Mouse (Mus musculus) hindbrain, embryonic 15.5 days (tissue): ENCODE results near the gene Enpp1. TPM values are rescaled to one million over a fixed set of nuclear protein-coding genes. Genes with fewer than 3 reads are reported as not detected.

Experiments
- ATAC-seq: fragments of 200-750 bp; cut with Nextera tagmentation; 2 replicates; pipeline ENCODE4 v1.8.0; 2017; ENCODE audit warnings: low read depth, moderate number of reproducible peaks, moderate TSS enrichment; ENCODE audit not compliant: low FRiP score
- H3K27ac ChIP-seq: fragments of 300-500 bp; sonication (generic); replicated peaks from 2 replicates; pipeline ENCODE4 v1.5.1; 2015; ENCODE audit warnings: mild to moderate bottlenecking, inconsistent platforms
- H3K27me3 ChIP-seq: fragments of 300-500 bp; sonication (generic); 2 replicates; pipeline ENCODE4 v1.6.1; 2015; ENCODE audit warnings: control low read depth, inconsistent platforms
- H3K36me3 ChIP-seq: fragments of 300-500 bp; sonication (generic); 2 replicates; pipeline ENCODE4 v1.6.1; 2015; ENCODE audit warnings: control low read depth, inconsistent platforms
- H3K4me1 ChIP-seq: fragments of 300-500 bp; sonication (generic); replicated peaks from 2 replicates; pipeline ENCODE4 v1.6.1; 2015; ENCODE audit warnings: control low read depth, inconsistent platforms
- H3K4me2 ChIP-seq: fragments of 300-500 bp; sonication (generic); 2 replicates; pipeline ENCODE4 v1.6.1; 2015; ENCODE audit warnings: moderate library complexity, mild to moderate bottlenecking, inconsistent platforms
- H3K4me3 ChIP-seq: fragments of 300-500 bp; sonication (generic); 2 replicates; pipeline ENCODE4 v1.5.1; 2015; ENCODE audit warnings: mild to moderate bottlenecking, inconsistent platforms
- H3K9ac ChIP-seq: fragments of 300-500 bp; sonication (generic); 2 replicates; pipeline ENCODE4 v1.6.1; 2015; ENCODE audit warnings: inconsistent platforms
- H3K9me3 ChIP-seq: fragments of 300-500 bp; sonication (generic); 2 replicates; pipeline ENCODE4 v1.6.1; 2016; ENCODE audit warnings: control low read depth, inconsistent platforms
- WGBS: fragments of 180-500 bp; shearing (Covaris S2); methylation state at CpG from one replicate; pipeline ENCODE4 v1.1.7; 2015; 5-methylcytosine and 5-hydroxymethylcytosine counted together
- polyA plus RNA-seq: library from polyadenylated mRNA; unstranded; fragments of >200 nt; fragmentation: Nextera tagmentation; extraction: Ambion mirVana; gene quantifications from 2 replicates; pipeline ENCODE4 v1.2.1, GENCODE M21; 2015

Gene Enpp1
- polyA plus RNA-seq, 1 experiment from 2014 or later, result 4.1 TPM

DNA sequence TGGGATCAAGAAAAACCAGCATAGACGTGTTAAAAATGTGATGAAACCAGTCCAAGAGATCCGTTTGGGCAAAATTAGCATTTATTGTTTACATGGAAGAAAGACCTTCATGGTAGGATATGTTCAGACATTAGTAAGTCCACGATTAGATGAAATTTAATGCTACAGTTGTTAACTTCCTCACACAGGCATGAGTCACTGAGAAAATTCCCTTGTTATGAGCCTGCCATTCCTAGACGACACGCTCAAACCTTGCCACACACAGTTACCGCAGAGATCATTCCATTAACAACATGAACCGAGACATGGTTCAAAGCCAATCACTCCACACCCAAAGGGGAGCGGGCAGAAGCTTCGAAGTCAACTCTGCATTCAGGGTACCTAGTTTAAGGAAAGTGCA, 122.7 kb downstream of the Enpp1 start:
- no peak for ATAC-seq
- 93% methylated on average over 9 of the region's 9 CpGs for WGBS
- no peaks in the 10 kb centered on the region for H3K9me3 ChIP-seq

DNA sequence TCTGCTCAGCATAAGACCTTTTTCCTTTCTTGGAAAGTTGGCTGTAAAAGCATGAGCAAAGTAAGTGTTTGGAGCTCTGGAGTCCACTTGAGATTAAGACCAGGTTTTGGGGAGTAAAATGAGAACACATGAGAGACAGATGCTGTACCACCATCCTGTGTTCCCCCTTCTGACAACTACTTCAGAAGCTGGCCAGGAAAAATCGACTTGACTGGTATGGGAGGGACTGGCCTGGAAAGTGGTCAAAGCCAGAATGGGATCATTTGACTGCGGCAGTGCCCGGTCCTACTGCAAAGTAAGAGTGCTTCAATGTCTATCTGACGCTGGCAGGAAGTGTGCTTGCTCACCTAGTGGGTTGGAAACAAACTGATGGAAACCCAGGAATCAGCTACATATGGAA, 123.1 kb downstream of the Enpp1 start:
- WGBS, result 92% methylated on average over 4 of the region's 4 CpGs
- H3K9me3 ChIP-seq, result no peaks in the 10 kb centered on the region
- no peaks in the 10 kb centered on the region for H3K27me3 ChIP-seq
- ATAC-seq, result no peak
- H3K4me3 ChIP-seq, result no peak overlapping the region
- no peaks in the 10 kb centered on the region for H3K36me3 ChIP-seq
- no peak overlapping the region for H3K9ac ChIP-seq
- H3K27ac ChIP-seq, result no peak overlapping the region
- no peaks in the 10 kb centered on the region for H3K4me1 ChIP-seq
- no peak overlapping the region for H3K4me2 ChIP-seq

More for the DNA sequence above, 122.7 kb downstream of the Enpp1 start:
- H3K9ac ChIP-seq, result no peak overlapping the region
- H3K27me3 ChIP-seq, result no peaks in the 10 kb centered on the region
- no peak overlapping the region for H3K4me3 ChIP-seq
- no peak overlapping the region for H3K27ac ChIP-seq
- no peak overlapping the region for H3K4me2 ChIP-seq
- no peaks in the 10 kb centered on the region for H3K4me1 ChIP-seq
- H3K36me3 ChIP-seq, result no peaks in the 10 kb centered on the region

Other genes starting within 250 kb of the Enpp1 start
- gene Ccn2, start 116.7 kb downstream of the Enpp1 start, polyA plus RNA-seq, result 3.1 and 4.0 TPM in 2 replicates
- gene Enpp3, start 130.7 kb upstream of the Enpp1 start, polyA plus RNA-seq, result 3.2 and 4.0 TPM in 2 replicates
- gene Med23, start 157.8 kb upstream of the Enpp1 start, polyA plus RNA-seq, result 23.4 and 23.9 TPM in 2 replicates
- gene Arg1, start 215.3 kb upstream of the Enpp1 start, polyA plus RNA-seq, result 2.1 and 2.8 TPM in 2 replicates